Mouse (Mus musculus): ENCODE data around the gene Pkd1l3.

- no peak for TF ChIP-seq CTCF (IDR thresholded peaks at IDR 0.05; ENCODE audit: borderline replicate concordance, insufficient read depth, low read depth, low read length)
- TF ChIP-seq POLR2A (IDR thresholded peaks at IDR 0.05; ENCODE audit: borderline replicate concordance, insufficient read depth, low read length), result no peak
These were observed 93.6 kb downstream of the Pkd1l3 start for GRCm38 (mm10) chr8:109707921-109708320.
